Mouse (Mus musculus) CH12.LX (cell line): ENCODE measurements around the gene Fev.

Source experiments
- CHD1 ChIP-seq: IDR thresholded peaks from 2 replicates; pipeline ENCODE4 v1.6.1; 2012; ENCODE audit warnings: low read depth, low read length, improper control_type of control experiment, inconsistent platforms
- CTCF ChIP-seq, 2 experiments: IDR thresholded peaks in 1 of 2; conservative IDR thresholded peaks in 1 of 2; 2 replicates each; pipeline ENCODE4 v1.5.1; 2011 to 2012; ENCODE audit warnings: low read depth in 2 of 2, low read length in 2 of 2, improper control_type of control experiment in 1 of 2, inconsistent platforms in 1 of 2, mild to moderate bottlenecking in 1 of 2, moderate library complexity in 1 of 2
- EP300 ChIP-seq: IDR thresholded peaks from 2 replicates; pipeline ENCODE4 v1.6.1; 2011; ENCODE audit warnings: low read length, improper control_type of control experiment
- MAFK ChIP-seq: IDR thresholded peaks from 2 replicates; pipeline ENCODE4 v1.6.1; 2011; ENCODE audit warnings: low read length, improper control_type of control experiment; ENCODE audit not compliant: insufficient replicate concordance
- MAX ChIP-seq: IDR thresholded peaks from 2 replicates; pipeline ENCODE4 v1.6.1; 2011; ENCODE audit warnings: low read length, improper control_type of control experiment
- POLR2A ChIP-seq: IDR thresholded peaks from 2 replicates; pipeline ENCODE4 v1.6.1; 2011; ENCODE audit warnings: low read depth, mild to moderate bottlenecking, improper control_type of control experiment, low read length
- RAD21 ChIP-seq: IDR thresholded peaks from 2 replicates; pipeline ENCODE4 v1.6.1; 2011; ENCODE audit warnings: low read depth, mild to moderate bottlenecking, low read length, improper control_type of control experiment, moderate library complexity
- RCOR1 ChIP-seq: conservative IDR thresholded peaks from 2 replicates; pipeline ENCODE4 v1.6.1; 2012; ENCODE audit warnings: low read depth, mild to moderate bottlenecking, inconsistent platforms, low read length, improper control_type of control experiment
- SIN3A ChIP-seq: IDR thresholded peaks from 2 replicates; pipeline ENCODE4 v1.6.1; 2012; ENCODE audit warnings: low read length, improper control_type of control experiment, inconsistent platforms
- ZNF384 ChIP-seq: IDR thresholded peaks from 2 replicates; pipeline ENCODE4 v1.6.1; 2012; ENCODE audit warnings: low read depth, low read length, improper control_type of control experiment, inconsistent platforms

DNA sequence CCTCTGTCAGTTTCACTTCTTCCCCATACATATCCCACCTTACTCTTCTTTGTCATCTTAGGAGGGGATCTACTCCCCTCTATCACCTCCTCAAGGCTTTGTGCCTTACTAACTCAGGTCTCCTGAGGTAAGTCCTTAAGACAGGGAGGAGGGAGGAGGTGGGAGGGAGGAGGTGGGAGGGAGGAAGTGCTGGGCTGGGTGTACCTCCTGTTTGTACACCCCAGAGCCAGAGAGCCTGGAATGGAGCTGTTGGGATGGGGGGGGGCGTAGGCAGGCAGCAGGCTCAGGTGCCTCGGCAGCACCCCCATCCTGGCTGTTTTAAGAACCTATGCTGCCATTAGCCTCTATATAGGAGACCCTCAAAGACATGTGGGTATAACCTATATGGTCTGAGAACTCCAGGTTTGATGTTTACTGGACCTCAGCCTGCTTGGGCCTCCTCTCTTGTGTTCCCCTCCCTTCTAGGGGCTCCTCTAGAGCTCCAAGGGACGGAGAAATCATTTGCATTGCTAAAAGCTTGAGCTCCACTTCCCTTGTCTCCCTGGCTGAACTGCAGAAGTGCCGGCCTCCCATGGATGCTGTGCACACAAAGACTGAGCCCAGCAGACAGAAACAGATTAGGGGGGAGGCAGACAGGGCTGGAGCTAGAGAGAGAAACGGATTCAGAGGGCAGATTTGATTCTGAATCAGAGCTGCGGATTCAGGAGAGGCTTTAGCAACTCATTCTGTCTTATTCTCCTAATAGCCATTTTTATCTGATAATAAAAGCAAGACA is 34.0 kb downstream of the Fev start:
- TF ChIP-seq POLR2A (no peak), CTCF (conservative IDR thresholded peaks at IDR 0.05 in 1 of 2, IDR thresholded peaks at IDR 0.05 in 1 of 2; ENCODE audit: low read depth in 2 of 2, low read length in 2 of 2) (no peak), EP300 (no peak), RCOR1 (no peak), MAX (no peak), CHD1 (no peak), ZNF384 (no peak), SIN3A (no peak), MAFK (no peak), RAD21 (no peak)
